Mouse (Mus musculus) embryonic facial prominence, embryonic 11.5 days (tissue): ENCODE data around the gene Klc4. TPM values are rescaled to one million over a fixed set of nuclear protein-coding genes. Genes with fewer than 3 reads are reported as not detected.

ENCODE experiments used
- ATAC-seq: fragments of 200-750 bp; cut with Nextera tagmentation; replicated peaks from 2 replicates; pipeline ENCODE4 v1.8.0; 2017; ENCODE audit warnings: low read depth; ENCODE audit not compliant: insufficient number of reproducible peaks, low FRiP score, low TSS enrichment
- DNase-seq: peaks from one replicate; pipeline ENCODE4 v3.0.0-alpha.2; 2015; ENCODE audit warnings: low spot score
- H3K27ac ChIP-seq: fragments of 300-500 bp; sonication (generic); replicated peaks from 2 replicates; pipeline ENCODE4 v1.5.1; 2014; ENCODE audit warnings: mild to moderate bottlenecking, low read depth, low read length, control low read depth
- H3K27me3 ChIP-seq: fragments of 300-500 bp; sonication (generic); 2 replicates; pipeline ENCODE4 v1.6.1; 2014; ENCODE audit warnings: mild to moderate bottlenecking, low read length, moderate library complexity, mixed read lengths; ENCODE audit not compliant: control insufficient read depth, insufficient read depth
- H3K36me3 ChIP-seq: fragments of 300-500 bp; sonication (generic); replicated peaks from 2 replicates; pipeline ENCODE4 v1.6.1; 2014; ENCODE audit warnings: low read depth, mild to moderate bottlenecking, low read length, moderate library complexity, mixed read lengths; ENCODE audit not compliant: control insufficient read depth, insufficient read depth
- H3K4me1 ChIP-seq: fragments of 300-500 bp; sonication (generic); 2 replicates; pipeline ENCODE4 v1.6.1; 2014; ENCODE audit warnings: low read length, mixed read lengths; ENCODE audit not compliant: control insufficient read depth, insufficient read depth
- H3K4me2 ChIP-seq: fragments of 300-500 bp; sonication (generic); 2 replicates; pipeline ENCODE4 v1.6.1; 2014; ENCODE audit warnings: low read depth, mild to moderate bottlenecking, control low read depth, low read length, moderate library complexity
- H3K4me3 ChIP-seq: fragments of 300-500 bp; sonication (generic); 2 replicates; pipeline ENCODE4 v1.5.1; 2014; ENCODE audit warnings: low read depth, low read length, control low read depth
- H3K9ac ChIP-seq: fragments of 300-500 bp; sonication (generic); replicated peaks from 2 replicates; pipeline ENCODE4 v1.6.1; 2014; ENCODE audit warnings: mild to moderate bottlenecking, control low read depth, low read length
- H3K9me3 ChIP-seq: fragments of 300-500 bp; sonication (generic); replicated peaks from 2 replicates; pipeline ENCODE4 v1.6.1; 2016; ENCODE audit warnings: mild to moderate bottlenecking, low read length, inconsistent platforms, mixed read lengths; ENCODE audit not compliant: control insufficient read depth
- WGBS: fragments of 180-500 bp; shearing (Covaris S2); extraction: QIAGEN DNeasy Blood & Tissue Kit; methylation state at CpG from one replicate; pipeline ENCODE4 v1.1.7; 2014; 5-methylcytosine and 5-hydroxymethylcytosine counted together
- polyA plus RNA-seq: library from polyadenylated mRNA; unstranded; fragments of >200 nt; fragmentation: Nextera tagmentation; extraction: Ambion mirVana; gene quantifications from 2 replicates; pipeline ENCODE4 v1.2.1, GENCODE M21; 2014

Gene Klc4
- polyA plus RNA-seq = 17.7 and 22.5 TPM in 2 replicates

GRCm38 (mm10) chr17:46645561-46646321 lies at the start of gene Klc4, which contains the start of gene Mrpl2:
Klc4 (minus strand) TSS chr17:46646022.
Mrpl2 (plus strand) TSS chr17:46646229.
- peak; percentile 99 for DNase-seq
- H3K4me3 ChIP-seq = peak within 1 kb of the TSS; percentile 64
- H3K27ac ChIP-seq = no peak within 1 kb of the TSS; the same call in 1 of the 2 replicates
- under 1% methylated on average over 53 of the region's 53 CpGs for WGBS
- H3K9ac ChIP-seq = peak within 1 kb of the TSS; percentile 58
- no peaks in the 10 kb centered on the region for H3K36me3 ChIP-seq
- ATAC-seq = peak; percentile 60
- H3K27me3 ChIP-seq = no peaks in the 10 kb centered on the region
- H3K4me1 ChIP-seq = peaks cover 3% of the 10 kb centered on the region
- no peaks in the 10 kb centered on the region for H3K9me3 ChIP-seq
- H3K4me2 ChIP-seq = peak within 1 kb of the TSS; percentile 93

DNA sequence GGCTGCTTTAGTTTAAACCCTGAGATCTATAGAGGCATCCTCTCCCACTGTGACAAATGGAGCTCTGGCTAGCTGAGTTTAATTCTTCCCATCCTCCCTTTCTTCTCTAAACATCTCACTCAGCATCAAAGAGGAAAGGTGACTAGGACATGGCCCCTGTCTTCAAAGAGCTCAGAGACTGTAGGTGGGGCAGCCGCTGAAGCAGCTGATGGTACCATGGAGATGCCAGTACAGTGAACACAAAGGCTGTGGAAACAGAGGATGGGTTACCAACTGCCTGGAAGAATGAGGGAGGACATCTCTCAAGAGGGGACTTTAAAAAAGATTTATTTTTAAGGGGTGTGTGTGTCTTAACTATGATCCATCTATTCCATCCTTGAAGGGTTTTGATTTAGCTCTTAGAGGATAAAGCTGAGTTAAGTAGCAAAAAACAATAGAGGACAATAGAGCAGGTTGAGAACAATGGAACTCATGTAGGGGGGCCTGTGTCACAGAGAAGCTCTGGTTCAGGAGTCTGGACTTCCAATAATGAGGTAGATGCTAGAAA lies 48.8 kb upstream of the Klc4 start:
- Histone ChIP-seq H3K4me1 (no peaks in the 10 kb centered on the region), H3K27me3 (no peaks in the 10 kb centered on the region), H3K36me3 (peaks cover 2% of the 10 kb centered on the region; the same call in 1 of the 2 replicates), H3K27ac (no peak overlapping the region), H3K4me3 (no peak overlapping the region), H3K9me3 (no peaks in the 10 kb centered on the region), H3K4me2 (no peak overlapping the region), H3K9ac (no peak overlapping the region)
- DNase-seq = no peak
- ATAC-seq = no peak
- 90% methylated on average over 1 of the region's 1 CpGs for WGBS

- no peak overlapping the region for H3K27ac ChIP-seq
- H3K9me3 ChIP-seq = no peaks in the 10 kb centered on the region
- WGBS = 90% methylated on average over 2 of the region's 2 CpGs
- 0 out of 2 replicates have a peak, but pooled peaks cover 5% of the 10 kb centered on the region for H3K36me3 ChIP-seq
- H3K9ac ChIP-seq = no peak overlapping the region
- no peaks in the 10 kb centered on the region for H3K4me1 ChIP-seq
- no peak for ATAC-seq
- no peak overlapping the region for H3K4me2 ChIP-seq
- DNase-seq = no peak
- no peaks in the 10 kb centered on the region for H3K27me3 ChIP-seq
- H3K4me3 ChIP-seq = no peak overlapping the region
Observed at GRCm38 (mm10) chr17:46691390-46691789, 45.6 kb upstream of the Klc4 start.

DNA sequence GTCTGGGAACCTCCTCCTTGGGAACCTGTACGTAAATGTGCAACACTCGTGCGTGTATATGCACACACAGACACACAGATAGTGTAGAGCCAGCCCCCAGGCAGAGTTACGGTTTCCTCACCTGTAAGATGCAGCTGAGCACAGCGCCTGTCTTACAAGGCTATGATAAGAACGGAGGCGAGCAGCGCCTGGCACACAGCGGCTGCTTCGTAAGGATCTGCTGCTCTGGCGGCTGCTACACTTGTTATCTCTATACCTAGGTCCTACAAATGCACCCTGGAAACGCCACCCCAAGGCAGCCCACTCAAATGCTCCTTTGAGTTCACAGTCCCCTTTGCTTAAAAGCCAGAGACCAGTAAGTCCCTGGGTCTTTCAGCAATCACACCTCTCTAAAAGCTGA lies 44.8 kb upstream of the Klc4 start:
- WGBS = 94% methylated on average over 12 of the region's 12 CpGs
- Histone ChIP-seq H3K4me2 (no peak overlapping the region), H3K4me1 (no peaks in the 10 kb centered on the region), H3K4me3 (no peak overlapping the region), H3K27me3 (no peaks in the 10 kb centered on the region), H3K27ac (no peak overlapping the region), H3K36me3 (peaks cover 8% of the 10 kb centered on the region; the same call in 1 of the 2 replicates), H3K9ac (no peak overlapping the region), H3K9me3 (no peaks in the 10 kb centered on the region)
- ATAC-seq (no peak), DNase-seq (no peak)

GRCm38 (mm10) chr17:46685913-46686312 lies 40.1 kb upstream of the Klc4 start:
- WGBS = 94% methylated on average over 6 of the region's 6 CpGs
- H3K27me3 ChIP-seq = no peaks in the 10 kb centered on the region
- H3K27ac ChIP-seq = no peak overlapping the region
- no peaks in the 10 kb centered on the region for H3K4me1 ChIP-seq
- H3K36me3 ChIP-seq = peaks cover 16% of the 10 kb centered on the region
- no peak overlapping the region for H3K4me2 ChIP-seq
- H3K9me3 ChIP-seq = no peaks in the 10 kb centered on the region
- DNase-seq (no peak), ATAC-seq (no peak)
- H3K9ac ChIP-seq = no peak overlapping the region
- no peak overlapping the region for H3K4me3 ChIP-seq

DNA sequence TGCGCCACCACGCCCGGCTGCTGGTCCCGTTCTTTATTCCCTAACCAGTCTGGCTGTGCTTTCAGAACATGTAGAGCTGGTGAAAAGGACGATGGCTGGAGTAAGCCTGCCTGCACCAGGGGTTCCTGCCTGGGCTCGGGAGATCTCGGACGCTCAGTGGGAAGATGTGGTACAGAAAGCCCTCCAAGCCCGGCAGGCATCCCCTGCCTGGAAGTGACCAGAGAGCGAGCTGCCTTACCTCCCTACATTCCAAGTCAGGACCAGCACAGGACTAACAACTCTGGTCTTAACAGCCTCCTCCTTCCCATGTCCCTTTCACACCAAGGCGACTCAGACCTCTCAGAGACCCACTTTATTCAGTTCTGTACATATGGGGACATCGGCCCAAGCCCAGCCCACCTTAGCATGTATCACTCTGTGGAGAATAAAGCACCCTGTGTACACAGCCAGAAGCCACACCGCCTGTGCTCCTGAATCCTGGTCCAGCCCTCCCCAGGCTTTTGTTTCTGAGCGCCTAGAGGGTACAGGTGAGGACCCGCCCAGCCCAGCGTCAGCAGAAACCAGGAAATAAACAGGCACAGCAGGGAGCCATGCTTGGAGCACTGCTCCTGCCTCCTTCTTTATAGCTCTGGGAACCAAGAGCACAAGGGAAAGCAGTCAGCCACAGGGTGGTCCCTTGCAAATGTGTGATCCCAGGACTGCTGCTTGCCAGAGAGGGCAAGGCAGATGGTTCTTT lies 37.0 kb upstream of the Klc4 start:
- Histone ChIP-seq H3K4me1 (peaks cover 7% of the 10 kb centered on the region), H3K4me3 (no peak overlapping the region), H3K9me3 (no peaks in the 10 kb centered on the region), H3K27me3 (no peaks in the 10 kb centered on the region), H3K36me3 (peaks cover 16% of the 10 kb centered on the region), H3K27ac (no peak overlapping the region), H3K4me2 (no peak overlapping the region), H3K9ac (no peak overlapping the region)
- 85% methylated on average over 16 of the region's 16 CpGs for WGBS
- ATAC-seq (no peak), DNase-seq (no peak)

DNA sequence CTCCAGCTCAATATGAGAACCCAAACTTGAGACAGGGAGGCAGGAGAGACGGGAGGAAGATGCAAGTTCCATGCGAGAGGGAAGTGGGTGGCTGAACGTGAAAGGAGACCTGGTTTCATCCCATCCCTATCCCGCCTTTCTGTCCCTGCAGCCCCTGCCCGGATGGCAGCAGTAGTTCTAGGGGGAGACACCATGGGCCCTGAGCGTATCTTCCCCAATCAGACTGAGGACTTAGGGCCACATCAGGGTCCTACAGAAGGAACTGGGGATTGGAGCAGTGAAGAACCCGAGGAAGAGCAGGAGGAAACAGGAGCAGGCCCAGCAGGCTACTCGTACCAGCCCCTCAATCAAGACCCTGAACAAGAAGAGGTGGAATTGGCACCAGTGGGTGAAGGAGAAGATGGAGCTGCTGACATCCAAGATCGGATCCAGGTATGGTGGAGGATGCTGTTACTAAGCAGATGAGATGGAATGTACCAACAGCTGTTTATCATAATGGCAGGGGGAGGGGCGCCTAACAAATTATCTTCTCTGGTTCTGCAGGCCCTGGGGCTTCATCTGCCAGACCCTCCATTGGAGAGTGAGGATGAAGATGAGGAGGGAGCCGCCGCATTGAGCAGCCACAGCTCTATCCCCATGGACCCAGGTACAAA lies 35.8 kb upstream of the Klc4 start:
- peaks cover 22% of the 10 kb centered on the region for H3K36me3 ChIP-seq
- no peak for ATAC-seq

More for the DNA sequence above, 35.8 kb upstream of the Klc4 start:
- Histone ChIP-seq H3K27ac (no peak overlapping the region), H3K9ac (peak overlapping the region; percentile 63), H3K9me3 (no peaks in the 10 kb centered on the region), H3K27me3 (no peaks in the 10 kb centered on the region), H3K4me1 (peaks cover 7% of the 10 kb centered on the region), H3K4me2 (peak overlapping the region; percentile 83), H3K4me3 (peak overlapping the region; percentile 83)
- WGBS = 21% methylated on average over 12 of the region's 12 CpGs
- peak; percentile 32 for DNase-seq
